Mouse (Mus musculus) left cerebral cortex, adult 8-10 months (tissue): Measurements from ENCODE around the gene Lrrc29. TPM values are rescaled to one million over a fixed set of nuclear protein-coding genes. Genes with fewer than 3 reads are reported as not detected.

Experiments used
- DNase-seq, 2 experiments: peaks; one replicate each; pipeline ENCODE4 v3.0.0; 2022; ENCODE audit warnings: low spot score in 2 of 2
- microRNA-seq, 2 experiments: library from miRNA; unstranded; fragments of <30 nt; microRNA quantifications; one replicate each; pipeline ENCODE4 v1.2.0; 2022
- total RNA-seq, 4 experiments: library from RNA; stranded (reverse); gene quantifications; 2 replicates each; pipeline ENCODE4 v1.2.4; 2022

Lrrc29 gene
- total RNA-seq, 4 experiments from 2014 or later, result 5.8 to 8.7 (median 7.1) TPM

DNA sequence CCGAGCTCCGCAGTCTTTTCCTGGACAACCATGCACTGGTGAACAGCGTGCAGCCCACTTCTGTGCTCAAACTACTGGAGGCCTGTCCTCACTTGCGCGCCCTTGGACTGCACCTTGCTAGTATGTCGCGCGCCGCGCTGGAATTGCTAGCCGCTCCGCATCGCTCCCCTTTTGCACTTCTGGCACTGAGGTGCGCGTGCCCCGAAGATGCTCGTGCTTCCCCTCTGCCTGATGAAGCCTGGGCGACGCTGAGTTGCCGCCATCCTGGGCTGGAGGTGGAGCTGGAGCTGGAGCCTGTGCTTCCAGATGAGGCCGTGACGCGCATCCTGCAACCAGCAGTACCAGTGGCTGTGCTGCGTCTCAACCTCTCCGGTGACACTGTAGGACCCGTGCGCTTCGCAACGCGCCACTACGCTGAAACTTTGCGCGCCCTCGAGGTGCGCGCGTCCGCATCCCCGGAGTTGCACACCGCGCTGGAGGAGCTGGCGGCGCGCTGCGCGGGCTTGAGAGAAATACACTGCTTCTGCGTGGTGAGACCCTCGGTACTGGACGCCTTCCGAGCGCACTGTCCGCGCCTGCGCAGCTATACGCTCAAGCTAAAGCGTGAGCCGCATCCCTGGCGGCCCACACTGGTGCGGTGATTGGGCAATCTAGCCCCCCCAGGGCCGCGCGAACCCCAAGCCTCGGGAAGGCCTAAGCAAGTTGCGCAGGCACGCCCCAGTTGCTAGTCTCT is 57.6 kb downstream of the Lrrc29 start:
- peak in 1 of 2 experiments; percentile 89 for DNase-seq

DNA sequence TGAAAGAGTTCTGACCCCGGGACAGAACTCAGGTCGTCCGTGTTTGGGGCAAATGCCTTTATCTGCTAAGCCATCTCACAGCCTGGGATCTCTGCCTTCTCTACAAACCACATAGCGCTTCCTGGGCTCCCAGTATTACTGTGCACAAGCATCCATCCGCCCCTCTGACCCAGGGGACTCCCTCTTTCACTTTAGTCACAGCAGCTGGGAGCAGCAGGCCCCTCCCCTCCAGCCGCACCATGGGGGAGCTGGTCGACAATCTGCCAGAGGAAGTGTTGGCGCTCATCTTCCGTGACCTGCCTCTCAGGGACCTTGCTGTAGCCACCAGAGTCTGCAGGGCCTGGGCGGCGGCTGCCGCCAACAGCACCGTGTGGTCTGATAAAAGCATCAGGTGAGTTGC is 59.3 kb downstream of the Lrrc29 start:
- DNase-seq, result no peak

DNA sequence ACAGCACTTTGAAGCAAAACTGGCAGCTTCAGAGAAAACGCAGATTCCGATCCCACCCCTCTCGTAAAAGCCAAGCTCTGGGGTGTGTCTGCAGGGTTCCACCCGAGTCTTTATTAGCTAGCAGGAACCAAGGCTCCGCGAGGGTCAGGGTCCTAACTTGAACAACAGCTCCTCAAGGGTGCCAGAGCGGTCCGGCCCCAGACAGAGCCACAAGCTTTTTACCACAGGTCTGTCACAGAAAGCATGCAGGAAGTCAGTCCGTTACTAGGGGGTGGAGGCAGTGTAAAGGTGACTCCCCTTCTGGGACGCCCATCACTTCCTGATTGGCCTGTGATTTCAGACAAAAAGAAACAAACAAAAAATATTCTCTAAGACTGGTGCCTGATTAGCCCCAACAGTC is 61.0 kb downstream of the Lrrc29 start:
- DNase-seq, result no peak

DNA sequence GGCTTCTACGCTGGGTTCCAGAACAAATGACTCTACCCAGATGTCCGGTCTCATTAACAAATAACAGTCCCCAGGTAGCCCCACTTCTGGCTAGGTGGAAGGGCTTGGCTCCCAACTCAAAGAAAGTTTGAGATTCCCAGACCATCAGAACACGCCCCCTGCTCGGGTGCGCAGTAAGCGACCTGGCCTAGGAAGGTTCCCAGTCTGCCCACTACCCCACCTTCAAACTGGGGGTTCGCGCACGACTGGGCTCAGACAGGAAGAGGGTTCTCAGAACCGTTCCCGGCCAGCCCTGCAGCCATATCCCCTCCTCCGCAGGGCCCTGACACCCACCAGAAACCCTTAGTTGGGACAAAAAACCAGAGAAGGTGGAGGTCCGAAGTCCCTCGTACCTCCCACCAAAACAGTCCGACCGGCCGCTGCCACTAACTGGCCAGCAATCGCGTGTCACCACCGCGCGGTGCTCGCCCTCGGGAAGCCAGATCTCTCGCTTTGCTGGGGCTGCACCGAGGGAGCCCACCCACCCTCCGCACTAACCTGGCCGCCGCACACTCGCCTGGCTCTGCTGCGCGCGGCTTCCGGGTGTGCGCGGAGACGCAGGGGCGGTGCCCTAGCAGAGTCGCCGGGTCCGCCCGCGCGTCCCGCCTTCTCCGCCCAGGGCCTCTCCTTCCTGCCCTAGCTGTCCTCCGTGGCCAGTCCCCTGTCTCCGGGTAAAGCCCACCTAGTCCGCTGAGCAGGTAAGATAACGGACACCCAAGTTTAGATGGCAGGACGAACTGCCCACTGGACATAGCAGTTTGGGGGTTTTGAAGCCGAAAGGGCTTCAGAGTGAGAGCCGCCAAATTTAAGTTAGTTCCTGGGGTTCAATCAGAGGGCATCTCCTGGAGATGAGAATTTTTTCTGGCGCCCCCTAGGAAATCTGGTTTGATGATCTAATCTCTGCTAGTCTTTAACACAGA is 61.8 kb downstream of the Lrrc29 start, which contains the start of the genes Tradd and Fbxl8:
TSS of gene Tradd (minus strand) at position 586 of the 959 bp plus-strand sequence.
TSS of gene Fbxl8 (plus strand) at position 625 of the 959 bp plus-strand sequence.
- DNase-seq, result no peak

DNA sequence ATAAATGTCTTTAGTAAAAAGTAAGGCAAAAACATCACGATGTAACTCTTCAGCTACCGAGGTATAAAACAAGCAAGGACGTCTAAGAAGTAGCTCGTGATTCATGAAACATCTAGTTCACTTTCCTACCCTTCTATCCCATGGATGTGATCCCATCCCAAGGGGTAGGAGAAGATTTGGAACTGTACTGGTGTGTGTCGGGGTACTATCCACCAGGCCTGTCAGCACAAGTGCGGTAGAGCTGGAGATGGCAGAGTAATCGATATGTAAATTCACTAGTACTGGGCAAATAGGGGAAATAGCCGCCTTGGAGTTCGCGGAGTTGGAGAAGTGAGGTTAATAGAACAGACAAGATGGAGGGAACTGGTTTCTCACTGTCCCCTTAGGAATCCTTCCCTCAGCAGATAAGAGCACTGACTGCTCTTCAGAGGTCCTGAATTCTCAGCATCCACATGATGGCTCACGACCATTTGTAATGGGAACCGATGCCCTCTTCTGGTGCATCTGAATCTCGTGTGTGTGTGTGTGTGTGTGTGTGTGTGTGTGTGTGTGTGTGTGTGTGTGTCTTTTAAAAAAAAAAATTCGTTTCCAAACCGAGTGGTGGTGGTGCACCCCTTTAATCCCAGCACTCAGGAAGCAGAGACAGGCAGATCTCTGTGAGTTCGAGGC is 62.7 kb downstream of the Lrrc29 start:
- DNase-seq, result no peak

Small RNA genes lying within 50 kb of the gene (microRNA-seq; reads per million reads assigned to microRNA genes)
- gene Gm27320 (0 reads per million in 2 experiments), gene Mir328 (13,316 to 13,942 reads per million in 2 experiments)

Other genes starting within 250 kb of the Lrrc29 start
- gene Ces3b, start 242.5 kb downstream of the Lrrc29 start, total RNA-seq, result not detected
- gene Ces4a, start 194.5 kb downstream of the Lrrc29 start, total RNA-seq, result not detected
- gene Cbfb, start 155.6 kb downstream of the Lrrc29 start, total RNA-seq, result 10 to 100 TPM; 17.4 to 21.8 (median 18.4) TPM
- 10 to 100 TPM; 34.1 to 41.5 (median 38.7) TPM for gene D230025D16Rik, start 101.1 kb downstream of the Lrrc29 start, total RNA-seq
- 1 to 10 TPM; 4.2 to 5.4 (median 4.8) TPM for gene B3gnt9, start 71.1 kb downstream of the Lrrc29 start, total RNA-seq
- 10 to 100 TPM in 2 of 4 experiments, 1 to 10 TPM in 2; 7.9 to 10.9 (median 9.6) TPM for gene Tradd, start 61.7 kb downstream of the Lrrc29 start, total RNA-seq
- gene Fbxl8, start 61.6 kb downstream of the Lrrc29 start, total RNA-seq, result 1 to 10 TPM in 2 of 4 experiments, under 1 TPM in 2; 0.50 to 1.6 (median 1.1) TPM
- 10 to 100 TPM; 21.3 to 25.7 (median 22.9) TPM for gene Hsf4, start 56.5 kb downstream of the Lrrc29 start, total RNA-seq
- 10 to 100 TPM; 10.6 to 13.8 (median 13.1) TPM for gene Nol3, start 50.1 kb downstream of the Lrrc29 start, total RNA-seq
- 10 to 100 TPM; 22.0 to 26.7 (median 24.2) TPM for gene 4931428F04Rik, start 36.4 kb downstream of the Lrrc29 start, total RNA-seq
- gene Exoc3l, start 30.2 kb downstream of the Lrrc29 start, total RNA-seq, result 1 to 10 TPM; 1.4 to 2.2 (median 1.8) TPM
- gene E2f4, start 28.6 kb downstream of the Lrrc29 start, total RNA-seq, result 10 to 100 TPM; 31.2 to 39.0 (median 34.8) TPM
- 1 to 10 TPM; 1.5 to 3.0 (median 2.3) TPM for gene Elmo3, start 20.7 kb downstream of the Lrrc29 start, total RNA-seq
- gene Tmem208, start 76 bp upstream of the Lrrc29 start, total RNA-seq, result 10 to 100 TPM; 33.7 to 46.5 (median 40.0) TPM
- gene Fhod1, start 21.7 kb upstream of the Lrrc29 start, total RNA-seq, result 1 to 10 TPM; 2.5 to 5.2 (median 4.0) TPM
- 10 to 100 TPM; 28.9 to 30.7 (median 29.7) TPM for gene Slc9a5, start 22.6 kb upstream of the Lrrc29 start, total RNA-seq
- gene Plekhg4, start 47.0 kb upstream of the Lrrc29 start, total RNA-seq, result 1 to 10 TPM; 1.3 to 2.5 (median 1.6) TPM
- gene Kctd19, start 87.2 kb upstream of the Lrrc29 start, total RNA-seq, result not detected
- gene Lrrc36, start 87.3 kb upstream of the Lrrc29 start, total RNA-seq, result under 1 TPM; 0.40 to 0.82 (median 0.62) TPM
- 10 to 100 TPM; 59.3 to 66.5 (median 60.9) TPM for gene Tppp3, start 145.2 kb upstream of the Lrrc29 start, total RNA-seq
- 10 to 100 TPM; 38.3 to 45.8 (median 42.9) TPM for gene Zdhhc1, start 170.6 kb upstream of the Lrrc29 start, total RNA-seq
- gene Hsd11b2, start 192.5 kb upstream of the Lrrc29 start, total RNA-seq, result not detected
- gene Atp6v0d1, start 239.8 kb upstream of the Lrrc29 start, total RNA-seq, result 100 to 1,000 TPM; 297 to 314 (median 303) TPM